Mouse (Mus musculus) heart, embryonic 13.5 days (tissue): ENCODE data around the gene Mgat4e. TPM values are rescaled to one million over a fixed set of nuclear protein-coding genes. Genes with fewer than 3 reads are reported as not detected.

Experiments used
- ATAC-seq: fragments of 200-750 bp; cut with Nextera tagmentation; 2 replicates; pipeline ENCODE4 v1.8.0; 2017; ENCODE audit warnings: moderate TSS enrichment; ENCODE audit not compliant: insufficient number of reproducible peaks, low FRiP score, low TSS enrichment; ENCODE audit errors: extremely low read depth
- H3K27ac ChIP-seq: fragments of 300-500 bp; sonication (generic); replicated peaks from 2 replicates; pipeline ENCODE4 v1.5.1; 2015; ENCODE audit warnings: moderate library complexity, mild to moderate bottlenecking, inconsistent platforms
- H3K27me3 ChIP-seq: fragments of 300-500 bp; sonication (generic); replicated peaks from 2 replicates; pipeline ENCODE4 v1.6.1; 2015; ENCODE audit warnings: mild to moderate bottlenecking, inconsistent platforms
- H3K36me3 ChIP-seq: fragments of 300-500 bp; sonication (generic); 2 replicates; pipeline ENCODE4 v1.6.1; 2015; ENCODE audit warnings: mild to moderate bottlenecking, inconsistent platforms
- H3K4me1 ChIP-seq: fragments of 300-500 bp; sonication (generic); 2 replicates; pipeline ENCODE4 v1.6.1; 2015; ENCODE audit warnings: inconsistent platforms
- H3K4me2 ChIP-seq: fragments of 300-500 bp; sonication (generic); 2 replicates; pipeline ENCODE4 v1.6.1; 2015; ENCODE audit warnings: inconsistent platforms, mild to moderate bottlenecking, moderate library complexity
- H3K4me3 ChIP-seq: fragments of 300-500 bp; sonication (generic); 2 replicates; pipeline ENCODE4 v1.5.1; 2015; ENCODE audit warnings: moderate library complexity, mild to moderate bottlenecking, inconsistent platforms
- H3K9ac ChIP-seq: fragments of 300-500 bp; sonication (generic); 2 replicates; pipeline ENCODE4 v1.6.1; 2015; ENCODE audit warnings: inconsistent platforms, mild to moderate bottlenecking, moderate library complexity
- H3K9me3 ChIP-seq: fragments of 300-500 bp; sonication (generic); 2 replicates; pipeline ENCODE4 v1.6.1; 2016; ENCODE audit warnings: inconsistent platforms
- WGBS: fragments of 180-500 bp; shearing (Covaris S2); methylation state at CpG from one replicate; pipeline ENCODE4 v1.1.7; 2015; ENCODE audit warnings: mixed read lengths; 5-methylcytosine and 5-hydroxymethylcytosine counted together
- polyA plus RNA-seq: library from polyadenylated mRNA; unstranded; fragments of >200 nt; fragmentation: Nextera tagmentation; extraction: Ambion mirVana; gene quantifications from 2 replicates; pipeline ENCODE4 v1.2.1, GENCODE M21; 2015

Mgat4e gene
- polyA plus RNA-seq, 1 experiment from 2014 or later: not detected

DNA sequence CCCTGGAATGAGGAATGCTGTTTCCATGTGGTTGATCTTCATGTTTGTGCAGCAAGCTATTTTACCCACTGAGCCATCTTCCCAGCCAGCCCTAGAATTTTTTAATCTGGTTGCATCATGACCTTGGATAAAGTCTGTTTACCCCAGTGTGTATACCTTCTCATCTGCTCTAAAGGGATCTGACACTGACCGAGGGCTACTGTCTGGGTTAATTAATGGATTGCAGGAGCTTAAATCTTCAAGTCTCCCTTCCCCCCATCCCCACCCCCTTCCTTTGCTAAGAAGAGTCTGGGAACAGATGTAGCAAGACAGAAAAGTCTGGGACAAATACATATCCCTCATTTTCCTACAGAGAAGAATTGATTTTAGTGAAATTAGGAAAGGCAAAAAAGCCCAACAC is 18.0 kb upstream of the Mgat4e start:
- 51% methylated on average over 1 of the region's 1 CpGs for WGBS
- ATAC-seq: no peak
- Histone ChIP-seq H3K9me3 (no peaks in the 10 kb centered on the region), H3K27me3 (no peaks in the 10 kb centered on the region), H3K4me3 (no peak overlapping the region), H3K9ac (no peak overlapping the region), H3K4me2 (no peak overlapping the region), H3K36me3 (no peaks in the 10 kb centered on the region), H3K27ac (no peak overlapping the region), H3K4me1 (peaks cover 27% of the 10 kb centered on the region)

DNA sequence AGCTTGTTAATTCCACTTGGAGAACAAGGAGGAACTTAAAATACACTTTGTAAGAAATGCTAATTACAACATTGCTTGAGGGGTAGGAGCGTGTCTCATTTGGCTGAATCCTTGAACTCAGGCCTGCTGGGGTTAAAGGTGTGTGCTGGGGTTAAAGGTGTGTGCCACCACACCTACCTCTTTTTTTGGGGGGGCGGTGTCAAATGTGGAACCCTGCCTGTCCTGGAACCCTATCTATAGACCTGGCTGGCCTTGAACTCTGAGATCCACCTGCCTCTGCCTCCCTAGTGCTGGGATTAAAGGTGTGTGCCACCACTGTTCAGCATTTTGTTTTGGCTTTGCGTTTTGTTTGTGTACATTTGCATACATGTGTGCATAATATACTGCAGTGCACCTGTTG is 14.2 kb upstream of the Mgat4e start:
- H3K4me3 ChIP-seq: no peak overlapping the region
- no peak overlapping the region for H3K4me2 ChIP-seq
- no peaks in the 10 kb centered on the region for H3K36me3 ChIP-seq
- no peak overlapping the region for H3K9ac ChIP-seq
- H3K4me1 ChIP-seq: peaks cover 27% of the 10 kb centered on the region
- no peaks in the 10 kb centered on the region for H3K27me3 ChIP-seq
- 87% methylated on average over 3 of the region's 3 CpGs for WGBS
- no peaks in the 10 kb centered on the region for H3K9me3 ChIP-seq
- H3K27ac ChIP-seq: no peak overlapping the region
- no peak for ATAC-seq

DNA sequence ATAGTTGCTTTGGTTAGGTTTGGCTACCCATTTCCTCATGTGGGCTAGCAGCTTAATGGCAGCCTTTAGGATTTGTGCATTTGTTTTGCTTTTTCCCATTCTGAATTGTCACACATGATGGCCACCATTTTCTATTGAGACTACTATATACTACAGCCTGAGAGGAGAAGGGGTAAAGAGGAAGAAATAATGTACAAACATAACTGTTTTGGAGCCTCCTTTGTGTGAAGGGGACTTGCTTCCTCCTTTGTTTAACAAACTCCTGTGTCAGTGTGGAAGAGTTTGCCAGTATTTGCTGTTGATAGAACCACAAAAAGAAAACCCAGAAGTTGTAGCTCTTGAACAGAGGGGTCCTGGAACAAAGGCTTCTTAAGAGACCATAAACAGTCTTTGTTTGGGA is 13.0 kb upstream of the Mgat4e start:
- H3K9ac ChIP-seq: peak overlapping the region; percentile 99
- H3K9me3 ChIP-seq: no peaks in the 10 kb centered on the region
- peaks cover 21% of the 10 kb centered on the region for H3K4me1 ChIP-seq
- peak overlapping the region; percentile 100 for H3K4me3 ChIP-seq
- peak overlapping the region; percentile 78 for H3K4me2 ChIP-seq
- ATAC-seq: no peak
- H3K27ac ChIP-seq: no peak overlapping the region
- no peaks in the 10 kb centered on the region for H3K27me3 ChIP-seq
- H3K36me3 ChIP-seq: no peaks in the 10 kb centered on the region

DNA sequence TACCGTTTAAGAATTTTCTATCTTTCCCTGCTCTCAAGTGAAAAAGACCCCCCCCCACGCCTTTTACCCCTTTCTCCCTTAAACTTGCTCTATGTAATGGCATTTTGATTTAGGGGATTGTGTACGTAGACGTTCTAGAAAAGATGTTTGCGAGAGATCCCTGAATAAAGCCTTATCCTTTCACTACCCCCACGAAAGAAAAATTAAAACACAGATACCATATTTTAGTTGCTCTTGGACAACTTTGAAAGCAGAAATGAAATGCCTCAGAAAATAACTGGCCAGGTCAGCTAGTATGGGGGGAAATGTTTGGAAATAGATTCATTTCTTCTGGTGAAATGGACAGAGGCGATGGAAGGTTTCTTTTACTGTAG is 12.3 kb upstream of the Mgat4e start:
- Histone ChIP-seq H3K4me1 (peaks cover 24% of the 10 kb centered on the region), H3K4me3 (peak overlapping the region; percentile 100), H3K9ac (peak overlapping the region; percentile 99), H3K9me3 (no peaks in the 10 kb centered on the region), H3K36me3 (no peaks in the 10 kb centered on the region), H3K4me2 (peak overlapping the region; percentile 78), H3K27me3 (no peaks in the 10 kb centered on the region), H3K27ac (peak overlapping the region; percentile 91; the same call in 1 of the 2 replicates)
- 21% methylated on average over 7 of the region's 7 CpGs for WGBS
- ATAC-seq: no peak

DNA sequence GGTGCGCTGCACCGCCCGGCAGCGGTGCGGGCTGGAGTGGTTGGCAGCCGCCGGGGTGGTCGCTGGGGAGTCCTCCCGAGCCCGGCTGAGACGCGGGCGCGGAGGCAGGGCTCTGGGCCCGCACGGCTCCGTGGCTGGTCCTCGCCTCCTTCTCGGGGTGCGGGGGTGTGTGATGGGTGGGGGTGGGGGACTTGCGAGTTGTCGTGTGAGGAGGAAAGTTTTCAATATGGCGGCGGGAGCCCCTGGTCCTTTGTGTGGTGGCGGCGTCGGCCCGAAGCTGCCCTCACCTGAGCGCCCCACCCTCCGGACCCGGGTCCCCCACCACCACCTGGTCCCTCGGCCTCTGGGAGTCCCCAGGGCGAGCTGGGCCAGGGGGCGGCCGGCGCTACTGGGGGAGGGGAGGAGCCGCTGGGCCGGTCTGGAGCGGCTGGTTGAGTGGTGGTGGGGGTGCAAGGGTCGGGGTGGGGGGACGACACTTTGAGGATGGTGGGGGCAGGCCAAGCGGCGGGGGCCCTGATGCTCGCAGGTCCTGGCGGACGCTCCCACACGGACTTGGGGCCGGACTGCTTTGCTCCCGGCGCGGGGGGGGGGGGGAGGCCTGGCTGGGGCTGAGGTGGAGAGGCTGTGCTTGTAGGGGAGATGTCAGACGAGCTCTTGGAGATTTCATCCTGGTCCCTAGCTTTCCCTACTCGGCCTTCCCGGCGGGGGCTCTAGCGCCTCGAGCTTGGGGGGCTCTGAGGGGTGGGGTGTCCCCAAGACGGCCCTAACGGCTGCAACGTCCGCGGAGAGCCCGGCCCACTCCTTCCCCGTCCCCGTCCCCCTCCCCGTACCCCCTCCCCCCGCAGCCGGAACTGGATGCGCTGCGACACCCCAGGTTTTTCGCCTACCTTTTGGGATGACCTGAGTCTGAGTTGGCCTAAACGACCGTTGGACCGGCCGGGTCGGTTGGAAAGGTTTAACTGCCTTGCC is 11.6 kb upstream of the Mgat4e start:
- peak overlapping the region; percentile 91 for H3K27ac ChIP-seq
- peak overlapping the region; percentile 78 for H3K4me2 ChIP-seq
- peak overlapping the region; percentile 100 for H3K4me3 ChIP-seq
- no peaks in the 10 kb centered on the region for H3K27me3 ChIP-seq
- under 1% methylated on average over 70 of the region's 76 CpGs for WGBS
- H3K4me1 ChIP-seq: peaks cover 25% of the 10 kb centered on the region
- ATAC-seq: 0 out of 2 replicates have a peak, but pooled peaks have one; percentile 9
- H3K36me3 ChIP-seq: no peaks in the 10 kb centered on the region
- H3K9me3 ChIP-seq: no peaks in the 10 kb centered on the region
- H3K9ac ChIP-seq: peak overlapping the region; percentile 99

DNA sequence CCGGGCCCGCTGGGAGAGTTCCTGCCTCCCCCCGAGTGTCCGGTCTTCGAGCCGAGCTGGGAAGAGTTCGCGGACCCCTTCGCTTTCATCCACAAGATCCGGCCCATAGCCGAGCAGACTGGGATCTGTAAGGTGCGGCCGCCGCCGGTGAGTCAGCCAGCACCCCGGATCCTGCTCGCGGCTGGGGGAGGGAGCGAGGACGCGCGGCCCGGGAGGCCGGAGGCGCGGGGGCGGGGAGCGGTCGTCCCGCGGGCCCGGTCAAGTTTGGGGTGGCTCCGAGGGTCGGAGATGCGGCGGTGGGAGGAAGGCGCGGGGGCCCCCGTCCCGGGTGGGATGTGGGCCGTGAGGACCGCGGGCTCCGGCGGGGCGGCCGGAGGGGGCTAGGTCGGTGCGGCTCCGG is 10.9 kb upstream of the Mgat4e start:
- Histone ChIP-seq H3K4me1 (peaks cover 32% of the 10 kb centered on the region), H3K9ac (peak overlapping the region; percentile 99), H3K4me3 (peak overlapping the region; percentile 100), H3K27me3 (no peaks in the 10 kb centered on the region), H3K4me2 (peak overlapping the region; percentile 78), H3K36me3 (no peaks in the 10 kb centered on the region), H3K27ac (peak overlapping the region; percentile 91), H3K9me3 (no peaks in the 10 kb centered on the region)
- ATAC-seq: no peak
- WGBS: under 1% methylated on average over 29 of the region's 50 CpGs

DNA sequence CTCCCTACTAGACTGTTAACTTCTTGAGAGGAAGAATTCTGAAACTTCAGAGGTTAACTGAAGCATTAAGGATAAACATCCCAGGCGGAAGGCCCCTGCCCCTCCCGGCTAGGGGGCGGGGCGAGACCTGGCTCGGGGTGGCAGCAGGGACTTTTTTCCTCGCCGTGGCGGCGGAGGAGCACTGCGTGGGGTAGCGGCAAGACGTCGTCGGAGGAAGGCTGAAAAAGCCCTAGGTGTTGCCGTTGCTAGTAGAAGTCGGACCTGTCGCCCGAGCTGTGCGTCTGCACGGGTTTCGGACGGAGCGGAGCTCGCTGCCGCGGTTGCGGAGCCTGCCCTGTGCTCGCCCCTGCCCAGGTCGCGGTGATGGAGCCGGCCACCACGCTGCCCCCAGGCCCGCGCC is 10.5 kb upstream of the Mgat4e start, which contains the start of gene Kdm5b:
TSS of gene Kdm5b (plus strand) at position 196 of the 400 bp plus-strand sequence.
- ATAC-seq: no peak
- H3K36me3 ChIP-seq: no peaks in the 10 kb centered on the region
- 0% methylated on average over 34 of the region's 34 CpGs for WGBS

DNA sequence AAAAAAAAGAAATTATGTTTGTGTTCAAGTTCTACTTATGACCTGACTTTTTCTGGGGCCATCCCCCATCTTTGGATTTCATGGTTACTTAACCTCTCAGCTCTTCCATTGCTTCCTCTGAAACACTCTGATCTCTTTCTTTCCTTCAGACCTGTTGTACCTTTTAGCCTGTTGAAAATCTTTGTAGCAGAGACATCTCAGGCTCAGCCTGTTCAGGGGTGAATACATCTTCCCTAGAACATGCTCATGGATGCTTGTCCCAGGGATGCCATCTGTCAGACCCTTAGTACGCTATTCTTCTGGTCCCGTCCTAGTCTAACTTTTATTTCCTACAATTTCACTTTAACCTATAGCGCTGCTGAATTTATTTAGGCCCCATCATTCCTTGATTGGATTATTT is 9.7 kb upstream of the Mgat4e start:
- Histone ChIP-seq H3K36me3 (no peaks in the 10 kb centered on the region), H3K9ac (no peak overlapping the region), H3K4me3 (peak overlapping the region; percentile 100; the same call in 1 of the 2 replicates), H3K4me2 (peak overlapping the region; percentile 78; the same call in 1 of the 2 replicates), H3K9me3 (no peaks in the 10 kb centered on the region), H3K4me1 (peaks cover 35% of the 10 kb centered on the region), H3K27me3 (no peaks in the 10 kb centered on the region), H3K27ac (0 out of 2 replicates have a peak overlapping the region, but pooled peaks have one; percentile 12)
- ATAC-seq: no peak
- 76% methylated on average over 3 of the region's 3 CpGs for WGBS

More for the DNA sequence above, 10.5 kb upstream of the Mgat4e start, which contains the start of gene Kdm5b:
- Histone ChIP-seq H3K9me3 (no peaks in the 10 kb centered on the region), H3K4me2 (peak within 1 kb of the TSS; percentile 78), H3K4me3 (peak within 1 kb of the TSS; percentile 100), H3K27me3 (no peaks in the 10 kb centered on the region), H3K27ac (peak within 1 kb of the TSS; percentile 91), H3K9ac (peak within 1 kb of the TSS; percentile 99), H3K4me1 (peaks cover 35% of the 10 kb centered on the region)

DNA sequence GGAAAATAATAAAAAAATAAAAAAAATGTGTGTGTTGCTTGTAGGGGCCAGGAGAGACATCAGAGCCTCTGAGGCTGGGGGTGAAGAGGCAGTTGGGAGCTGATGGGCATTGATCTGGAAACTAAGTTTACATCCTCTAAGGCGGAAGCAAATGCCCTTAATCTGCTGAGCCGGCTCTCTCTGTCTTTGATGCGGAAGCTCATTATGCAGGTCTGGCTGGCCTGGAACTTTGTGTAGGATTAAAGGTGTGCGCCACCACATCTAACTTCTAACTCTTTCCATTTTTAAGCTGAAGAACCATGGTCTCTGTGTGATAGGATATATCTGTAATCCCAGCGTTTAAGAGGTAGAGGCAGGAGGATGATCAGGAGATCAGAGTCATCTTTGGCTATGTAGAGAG is 9.0 kb upstream of the Mgat4e start:
- H3K4me1 ChIP-seq: peaks cover 31% of the 10 kb centered on the region
- H3K9ac ChIP-seq: no peak overlapping the region
- ATAC-seq: no peak
- WGBS: 62% methylated on average over 5 of the region's 5 CpGs
- H3K4me3 ChIP-seq: no peak overlapping the region
- H3K27me3 ChIP-seq: no peaks in the 10 kb centered on the region
- no peak overlapping the region for H3K27ac ChIP-seq
- no peaks in the 10 kb centered on the region for H3K36me3 ChIP-seq
- no peaks in the 10 kb centered on the region for H3K9me3 ChIP-seq
- no peak overlapping the region for H3K4me2 ChIP-seq

DNA sequence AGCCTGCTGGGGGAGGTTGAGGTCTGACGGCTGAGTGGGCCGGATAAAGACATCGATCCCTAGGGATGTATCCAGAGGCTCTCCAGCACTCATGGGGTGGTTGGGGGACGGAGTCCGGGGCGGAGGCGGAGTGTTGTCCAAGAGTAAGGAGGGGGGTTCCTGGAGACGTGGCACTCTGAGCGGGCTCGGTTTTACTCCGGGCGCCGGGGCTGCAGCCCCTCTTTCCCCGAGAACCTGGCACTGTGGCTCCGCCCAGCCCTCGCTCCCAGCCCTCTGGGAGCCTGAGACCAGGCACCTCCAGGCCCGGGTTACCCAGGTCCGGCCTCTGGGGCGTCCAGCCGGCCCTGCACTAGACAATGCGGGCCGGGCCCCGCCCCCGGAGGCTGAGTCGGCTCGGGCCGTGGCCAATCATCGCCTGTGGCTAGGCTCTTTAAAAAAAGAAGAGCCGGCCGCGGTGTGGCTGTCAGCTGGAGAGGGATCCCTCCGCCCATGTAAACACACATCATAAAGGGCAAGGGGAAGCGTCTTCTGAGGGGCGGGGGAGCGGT is 7.3 kb upstream of the Mgat4e start:
- peak overlapping the region; percentile 76 for H3K4me3 ChIP-seq
- peak overlapping the region; percentile 96 for H3K4me2 ChIP-seq
- no peaks in the 10 kb centered on the region for H3K27me3 ChIP-seq
- H3K36me3 ChIP-seq: no peaks in the 10 kb centered on the region
- no peaks in the 10 kb centered on the region for H3K9me3 ChIP-seq
- H3K9ac ChIP-seq: peak overlapping the region; percentile 92
- peak; percentile 93 for ATAC-seq
- under 1% methylated on average over 35 of the region's 35 CpGs for WGBS
- H3K4me1 ChIP-seq: peaks cover 19% of the 10 kb centered on the region
- peak overlapping the region; percentile 87 for H3K27ac ChIP-seq

DNA sequence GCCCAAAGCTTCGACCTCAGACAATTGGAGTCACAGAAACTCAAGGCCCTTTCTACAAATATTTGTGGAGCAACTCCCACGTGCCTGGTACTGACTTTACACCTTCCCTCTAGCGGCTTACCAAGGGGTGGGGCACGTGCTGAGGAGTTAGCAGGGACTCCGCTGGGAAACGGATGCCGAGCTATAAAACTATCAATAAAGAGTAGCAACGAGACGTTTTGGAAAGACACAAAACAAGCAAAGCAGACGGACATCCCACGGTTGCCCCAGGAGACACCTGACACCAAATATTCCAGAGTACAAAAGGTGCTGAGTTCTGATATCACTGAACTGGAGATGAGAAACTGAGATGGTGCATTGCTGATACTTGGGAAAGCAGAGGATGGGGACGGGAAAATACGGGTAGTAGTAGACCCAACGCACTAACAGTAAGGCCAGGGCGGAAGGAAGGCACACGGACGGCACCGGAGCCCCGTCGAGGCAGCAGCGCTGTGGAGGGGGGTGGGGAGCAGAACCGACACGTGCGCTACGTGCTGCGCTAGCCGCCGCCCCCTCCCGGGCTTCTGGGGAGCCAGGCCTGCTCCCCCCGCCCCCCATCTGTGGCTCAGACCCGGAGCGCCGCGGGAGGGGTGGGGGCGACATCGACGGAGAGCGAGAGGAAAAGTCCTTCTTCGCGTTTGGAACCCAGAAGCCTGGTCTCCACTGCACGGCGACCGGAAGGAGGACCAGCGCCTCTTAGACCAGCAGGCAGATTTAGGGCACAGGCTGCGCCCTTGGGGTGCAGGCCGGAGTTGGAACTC is 6.6 kb upstream of the Mgat4e start:
- 1% methylated on average over 44 of the region's 46 CpGs for WGBS
- H3K4me1 ChIP-seq: peaks cover 18% of the 10 kb centered on the region
- H3K4me2 ChIP-seq: peak overlapping the region; percentile 96

More for the DNA sequence above, 6.6 kb upstream of the Mgat4e start:
- Histone ChIP-seq H3K9me3 (no peaks in the 10 kb centered on the region), H3K27ac (peak overlapping the region; percentile 87), H3K9ac (peak overlapping the region; percentile 92), H3K27me3 (no peaks in the 10 kb centered on the region), H3K36me3 (no peaks in the 10 kb centered on the region), H3K4me3 (peak overlapping the region; percentile 76)
- ATAC-seq: 0 out of 2 replicates have a peak, but pooled peaks have one; percentile 27
